Mouse (Mus musculus) embryonic facial prominence, embryonic 12.5 days (tissue): ENCODE measurements at regions not wholly inside any gene's neighbourhood (a gene's known extent, or its start where the extent isn't known, plus 50 kb on each side); places are given as distances from the start of the nearest gene placed in this dataset.

Experiments
- ATAC-seq: fragments of 200-750 bp; cut with Nextera tagmentation; 2 replicates; pipeline ENCODE4 v1.8.0; 2017; ENCODE audit not compliant: insufficient number of reproducible peaks, insufficient read depth, low FRiP score, low TSS enrichment
- H3K27ac ChIP-seq: fragments of 300-500 bp; sonication (generic); 2 replicates; pipeline ENCODE4 v1.5.1; 2016; ENCODE audit warnings: mild to moderate bottlenecking
- H3K27me3 ChIP-seq: fragments of 300-500 bp; sonication (generic); 2 replicates; pipeline ENCODE4 v1.6.1; 2016; ENCODE audit warnings: mild to moderate bottlenecking, moderate library complexity
- H3K36me3 ChIP-seq: fragments of 300-500 bp; sonication (generic); 2 replicates; pipeline ENCODE4 v1.6.1; 2016; ENCODE audit warnings: mild to moderate bottlenecking
- H3K4me1 ChIP-seq: fragments of 300-500 bp; sonication (generic); 2 replicates; pipeline ENCODE4 v1.6.1; 2016
- H3K4me2 ChIP-seq: fragments of 300-500 bp; sonication (generic); replicated peaks from 2 replicates; pipeline ENCODE4 v1.6.1; 2016; ENCODE audit warnings: mild to moderate bottlenecking, moderate library complexity
- H3K4me3 ChIP-seq: fragments of 300-500 bp; sonication (generic); 2 replicates; pipeline ENCODE4 v1.5.1; 2016; ENCODE audit warnings: mild to moderate bottlenecking
- H3K9ac ChIP-seq: fragments of 300-500 bp; sonication (generic); 2 replicates; pipeline ENCODE4 v1.6.1; 2016; ENCODE audit warnings: mild to moderate bottlenecking, moderate library complexity
- H3K9me3 ChIP-seq: fragments of 300-500 bp; sonication (generic); 2 replicates; pipeline ENCODE4 v1.6.1; 2016; ENCODE audit warnings: mild to moderate bottlenecking, moderate library complexity
- WGBS: fragments of 180-500 bp; shearing (Covaris S2); methylation state at CpG from one replicate; pipeline ENCODE4 v1.1.7; 2016; 5-methylcytosine and 5-hydroxymethylcytosine counted together

DNA sequence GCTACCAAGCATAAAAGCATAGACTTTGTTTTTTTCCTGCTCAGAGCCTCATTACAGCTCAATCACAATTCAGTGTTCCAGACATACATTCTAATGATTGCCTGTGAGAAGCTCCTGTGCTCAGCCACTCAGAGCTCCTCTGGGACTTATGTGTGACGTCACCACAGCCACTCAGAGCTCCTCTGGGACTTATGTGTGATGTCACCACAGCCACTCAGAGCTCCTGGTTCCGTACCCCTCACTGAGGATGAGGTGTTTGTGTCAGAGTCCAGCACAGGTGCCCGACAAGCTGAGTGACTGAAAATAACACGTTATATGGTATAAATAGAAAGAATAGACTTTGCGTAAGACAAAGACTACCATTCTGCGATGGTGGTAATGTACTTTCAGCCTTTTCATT, 215.8 kb downstream of the Hhipl2 start:
- no peak for ATAC-seq
- no peaks in the 10 kb centered on the region for H3K9me3 ChIP-seq
- no peak overlapping the region for H3K27ac ChIP-seq
- no peaks in the 10 kb centered on the region for H3K27me3 ChIP-seq
- no peak overlapping the region for H3K9ac ChIP-seq
- no peak overlapping the region for H3K4me3 ChIP-seq
- H3K4me1 ChIP-seq: no peaks in the 10 kb centered on the region
- no peaks in the 10 kb centered on the region for H3K36me3 ChIP-seq
- WGBS: 84% methylated on average over 6 of the region's 6 CpGs
- H3K4me2 ChIP-seq: no peak overlapping the region

DNA sequence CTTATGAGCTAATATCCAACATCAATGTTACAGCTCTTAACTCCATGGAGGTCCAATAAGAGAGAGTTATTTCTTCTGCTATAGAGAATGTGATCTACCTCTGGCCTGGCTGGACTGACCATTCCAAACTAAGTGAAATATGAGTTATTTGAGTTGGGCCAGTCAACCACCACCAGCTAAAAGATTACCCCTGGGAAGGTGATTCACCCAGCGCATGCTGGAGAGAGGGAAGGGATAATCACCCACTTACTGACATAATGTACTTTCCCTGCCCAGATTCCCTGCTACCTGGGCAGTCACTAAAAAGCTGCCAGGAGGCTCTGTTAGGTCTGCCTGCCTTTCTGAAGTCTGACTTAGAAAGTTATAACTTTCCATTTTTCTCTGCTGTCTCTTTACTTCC, 216.8 kb downstream of the Hhipl2 start:
- no peaks in the 10 kb centered on the region for H3K9me3 ChIP-seq
- no peaks in the 10 kb centered on the region for H3K36me3 ChIP-seq
- no peak overlapping the region for H3K27ac ChIP-seq
- H3K27me3 ChIP-seq: no peaks in the 10 kb centered on the region
- no peak overlapping the region for H3K4me3 ChIP-seq
- whole genome bisulfite sequencing: 81% methylated on average over 1 of the region's 1 CpGs
- no peaks in the 10 kb centered on the region for H3K4me1 ChIP-seq
- ATAC-seq: no peak
- H3K4me2 ChIP-seq: no peak overlapping the region
- H3K9ac ChIP-seq: no peak overlapping the region

DNA sequence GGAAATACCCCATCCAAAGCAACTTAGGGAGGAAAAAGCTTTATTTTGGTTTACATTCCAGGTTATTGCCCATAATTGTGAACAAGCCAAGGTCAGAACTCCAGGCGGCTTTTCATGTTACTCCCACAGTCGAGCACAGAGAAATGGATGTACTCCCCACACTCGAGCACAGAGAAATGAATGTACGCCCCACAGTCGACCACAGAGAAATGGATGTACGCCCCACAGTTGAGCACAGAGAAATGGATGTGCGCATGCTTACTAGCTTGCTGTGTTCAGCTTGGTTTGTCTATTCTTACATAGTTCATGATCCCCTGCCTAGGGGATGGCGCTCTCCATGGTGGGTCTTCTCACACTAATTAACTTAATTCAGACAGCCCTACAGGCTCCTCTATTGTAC, 219.2 kb downstream of the Hhipl2 start:
- 93% methylated on average over 8 of the region's 8 CpGs for WGBS
- H3K9ac ChIP-seq: no peak overlapping the region
- H3K4me1 ChIP-seq: no peaks in the 10 kb centered on the region
- no peaks in the 10 kb centered on the region for H3K9me3 ChIP-seq
- H3K4me2 ChIP-seq: no peak overlapping the region
- no peaks in the 10 kb centered on the region for H3K36me3 ChIP-seq
- no peak for ATAC-seq
- H3K4me3 ChIP-seq: no peak overlapping the region
- H3K27ac ChIP-seq: no peak overlapping the region
- H3K27me3 ChIP-seq: no peaks in the 10 kb centered on the region

DNA sequence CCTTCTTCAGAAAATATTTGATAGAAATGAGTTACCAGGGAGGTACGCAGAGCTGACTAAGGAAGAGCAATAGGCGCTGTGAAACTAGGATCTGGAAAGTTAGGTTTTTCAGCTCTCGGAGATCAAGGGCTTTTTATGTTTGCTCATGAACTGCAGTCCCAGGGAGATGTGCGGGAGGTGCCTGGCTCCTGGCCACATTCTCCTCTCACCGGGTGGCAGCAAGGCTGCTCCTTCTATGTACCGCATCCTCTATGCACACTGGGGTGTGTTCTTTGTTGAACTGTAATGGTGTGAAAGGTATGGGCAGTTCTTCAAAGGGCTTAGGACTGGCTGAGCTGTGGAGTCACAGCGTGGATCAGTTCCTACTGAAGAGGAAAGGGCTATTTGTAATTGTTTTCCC, 221.3 kb downstream of the Hhipl2 start:
- H3K36me3 ChIP-seq: no peaks in the 10 kb centered on the region
- no peak for ATAC-seq
- 56% methylated on average over 7 of the region's 7 CpGs for WGBS
- no peak overlapping the region for H3K27ac ChIP-seq
- H3K4me3 ChIP-seq: no peak overlapping the region
- no peak overlapping the region for H3K4me2 ChIP-seq
- H3K27me3 ChIP-seq: no peaks in the 10 kb centered on the region
- no peaks in the 10 kb centered on the region for H3K9me3 ChIP-seq
- H3K4me1 ChIP-seq: no peaks in the 10 kb centered on the region
- no peak overlapping the region for H3K9ac ChIP-seq

DNA sequence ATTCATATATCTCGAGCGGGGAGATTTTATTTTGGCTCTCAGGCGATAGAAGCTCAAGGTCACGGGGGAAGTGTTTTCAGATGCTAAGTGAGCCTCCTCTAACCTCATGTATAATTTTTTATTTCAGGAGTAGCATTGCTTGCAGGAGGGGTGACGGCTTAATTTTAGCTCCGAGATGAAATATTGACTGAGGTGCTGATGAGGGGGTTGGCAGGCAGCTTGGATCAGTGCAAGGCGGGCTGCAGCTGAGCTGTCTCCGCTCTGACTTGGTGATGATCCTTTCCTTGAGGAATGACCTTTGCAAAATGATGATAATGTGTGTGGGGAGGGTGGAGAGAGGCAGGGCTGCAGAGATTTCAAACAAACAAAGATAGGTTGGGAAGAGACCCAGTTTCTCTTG, 222.6 kb downstream of the Hhipl2 start:
- Histone ChIP-seq H3K27ac (no peak overlapping the region), H3K4me2 (no peak overlapping the region), H3K4me3 (no peak overlapping the region), H3K9me3 (no peaks in the 10 kb centered on the region), H3K4me1 (no peaks in the 10 kb centered on the region), H3K9ac (no peak overlapping the region), H3K36me3 (no peaks in the 10 kb centered on the region), H3K27me3 (no peaks in the 10 kb centered on the region)
- ATAC-seq: no peak
- WGBS: 84% methylated on average over 8 of the region's 8 CpGs

DNA sequence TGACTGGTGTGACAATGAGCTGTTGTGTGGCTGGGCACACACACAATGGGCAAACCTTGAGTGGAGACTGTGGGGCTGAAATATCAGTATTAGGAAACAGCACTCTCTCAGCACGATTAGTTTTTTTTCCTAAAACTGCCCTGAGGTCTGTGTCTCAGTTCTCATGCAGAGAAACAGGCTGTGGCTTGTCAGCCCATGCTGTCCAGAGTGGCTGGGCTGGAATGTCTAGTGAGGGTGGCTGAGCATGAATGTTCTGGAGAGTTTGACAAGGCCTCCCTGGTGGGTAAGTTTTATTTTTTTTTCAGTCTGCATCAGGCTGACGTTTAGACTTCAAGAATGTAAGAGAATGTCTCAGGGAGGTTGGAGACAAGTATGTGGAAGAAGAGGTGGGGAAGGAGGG, 226.0 kb downstream of the Hhipl2 start:
- Histone ChIP-seq H3K4me2 (no peak overlapping the region), H3K9ac (no peak overlapping the region), H3K4me3 (no peak overlapping the region), H3K9me3 (no peaks in the 10 kb centered on the region), H3K27me3 (no peaks in the 10 kb centered on the region), H3K27ac (no peak overlapping the region), H3K36me3 (no peaks in the 10 kb centered on the region), H3K4me1 (no peaks in the 10 kb centered on the region)
- WGBS: 39% methylated on average over 2 of the region's 2 CpGs
- no peak for ATAC-seq

DNA sequence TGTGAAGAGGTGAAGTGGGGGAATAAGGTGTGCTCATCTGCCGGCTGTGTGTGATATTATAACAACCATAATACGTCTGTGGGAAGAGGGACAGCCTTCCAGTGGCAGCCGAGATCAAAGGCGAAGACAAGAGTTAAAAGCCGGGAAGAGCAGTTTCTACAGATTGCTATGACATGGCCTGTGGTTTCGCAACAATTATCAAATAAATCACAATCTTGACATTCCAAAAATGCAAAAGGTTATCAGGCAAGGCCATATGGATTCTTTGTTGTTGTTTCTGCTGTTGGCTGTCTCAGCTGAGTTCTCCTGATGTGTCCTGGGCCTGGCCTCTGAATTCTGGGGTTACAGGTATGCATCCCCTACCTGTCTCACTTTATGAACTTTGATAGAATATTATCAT, 235.9 kb downstream of the Hhipl2 start:
- Histone ChIP-seq H3K36me3 (no peaks in the 10 kb centered on the region), H3K27ac (no peak overlapping the region), H3K9me3 (no peaks in the 10 kb centered on the region), H3K4me3 (no peak overlapping the region), H3K27me3 (no peaks in the 10 kb centered on the region), H3K4me2 (no peak overlapping the region), H3K9ac (no peak overlapping the region), H3K4me1 (no peaks in the 10 kb centered on the region)
- ATAC-seq: no peak
- WGBS: 81% methylated on average over 6 of the region's 6 CpGs

DNA sequence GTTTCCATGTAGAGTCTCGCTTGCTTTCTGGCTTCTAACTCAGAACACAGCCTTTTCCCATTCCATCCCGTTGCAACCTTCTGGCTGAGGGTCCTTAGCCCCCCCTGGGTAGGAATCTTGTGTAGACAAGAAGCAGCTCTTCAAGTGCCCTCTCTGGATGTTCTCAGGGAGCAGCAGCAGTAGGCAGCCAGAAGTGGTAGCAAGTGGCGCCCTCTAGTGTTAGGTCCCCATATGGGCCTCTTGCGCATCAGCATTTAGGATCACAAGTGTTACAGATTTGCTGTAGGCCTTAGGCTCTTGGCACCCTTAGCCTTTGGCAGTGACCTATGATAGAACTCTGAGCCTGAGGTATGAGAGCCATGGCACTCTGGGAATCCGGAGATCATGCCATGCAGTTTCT, 239.0 kb downstream of the Hhipl2 start:
- Histone ChIP-seq H3K4me2 (no peak overlapping the region), H3K4me1 (no peaks in the 10 kb centered on the region), H3K27ac (no peak overlapping the region), H3K4me3 (no peak overlapping the region), H3K27me3 (no peaks in the 10 kb centered on the region), H3K9me3 (no peaks in the 10 kb centered on the region), H3K9ac (no peak overlapping the region), H3K36me3 (no peaks in the 10 kb centered on the region)
- ATAC-seq: no peak
- 47% methylated on average over 5 of the region's 5 CpGs for WGBS

DNA sequence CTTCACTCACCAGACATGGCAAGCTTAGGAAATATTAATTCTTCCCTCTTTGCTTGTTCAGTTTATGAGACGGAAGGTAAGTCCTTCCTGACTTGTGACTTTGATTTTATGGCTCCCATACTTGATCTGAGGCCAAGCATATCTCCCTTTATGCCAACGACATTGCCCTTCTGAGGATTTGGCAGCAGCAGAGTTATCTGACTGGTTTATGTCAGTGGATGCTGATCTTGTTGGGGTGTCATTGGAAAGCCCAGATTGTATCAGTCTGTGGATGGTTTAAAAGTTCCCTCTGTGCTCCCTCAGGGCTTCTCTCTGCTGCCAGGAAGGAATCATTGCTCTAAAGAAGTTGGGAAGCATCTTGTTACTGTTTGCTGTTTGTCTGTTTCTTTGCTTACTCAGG, 242.5 kb downstream of the Hhipl2 start:
- ATAC-seq: no peak
- 82% methylated on average over 2 of the region's 2 CpGs for WGBS

DNA sequence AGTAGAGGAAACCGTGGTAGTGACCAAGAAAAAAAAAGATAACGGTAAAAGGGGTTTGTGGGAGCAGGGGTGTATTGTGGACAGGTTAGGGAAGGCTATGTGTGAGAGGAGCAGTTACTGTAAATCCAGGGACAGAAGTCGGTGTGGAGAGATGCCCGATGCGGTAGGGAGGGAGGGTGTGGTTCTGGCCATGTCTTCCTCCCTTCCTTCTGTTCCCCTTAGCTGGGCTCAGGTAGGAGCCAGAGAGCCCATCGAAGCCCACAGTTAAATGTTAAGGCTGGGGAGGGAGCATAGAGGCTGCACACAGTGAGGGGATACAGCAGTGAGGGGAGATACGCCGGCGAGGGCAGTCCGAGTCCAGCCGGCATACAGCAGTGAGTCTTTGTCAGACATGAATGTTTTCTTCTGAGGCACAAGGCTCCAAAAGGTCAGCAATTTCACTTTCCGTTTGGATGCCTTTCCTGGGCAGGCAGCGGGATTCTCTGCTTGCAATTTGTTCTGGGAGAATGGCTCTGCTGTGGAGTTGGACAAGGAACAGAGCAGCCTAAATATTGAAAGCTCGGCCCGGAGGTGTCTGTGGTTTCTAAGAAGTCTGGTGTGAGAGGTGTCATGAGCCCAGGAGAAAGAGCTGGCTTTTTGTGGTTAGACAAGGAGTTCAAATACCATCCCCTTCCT, 244.5 kb downstream of the Hhipl2 start:
- Histone ChIP-seq H3K36me3 (no peaks in the 10 kb centered on the region), H3K4me3 (no peak overlapping the region), H3K27ac (no peak overlapping the region), H3K4me1 (no peaks in the 10 kb centered on the region), H3K27me3 (no peaks in the 10 kb centered on the region), H3K9me3 (0 out of 2 replicates have a peak, but pooled peaks cover 3% of the 10 kb centered on the region), H3K9ac (no peak overlapping the region), H3K4me2 (no peak overlapping the region)
- ATAC-seq: no peak
- WGBS: 68% methylated on average over 15 of the region's 15 CpGs

More for the DNA sequence above, 242.5 kb downstream of the Hhipl2 start:
- no peak overlapping the region for H3K27ac ChIP-seq
- no peak overlapping the region for H3K9ac ChIP-seq
- no peaks in the 10 kb centered on the region for H3K4me1 ChIP-seq
- no peak overlapping the region for H3K4me3 ChIP-seq
- no peaks in the 10 kb centered on the region for H3K36me3 ChIP-seq
- H3K9me3 ChIP-seq: no peaks in the 10 kb centered on the region
- no peak overlapping the region for H3K4me2 ChIP-seq
- no peaks in the 10 kb centered on the region for H3K27me3 ChIP-seq

DNA sequence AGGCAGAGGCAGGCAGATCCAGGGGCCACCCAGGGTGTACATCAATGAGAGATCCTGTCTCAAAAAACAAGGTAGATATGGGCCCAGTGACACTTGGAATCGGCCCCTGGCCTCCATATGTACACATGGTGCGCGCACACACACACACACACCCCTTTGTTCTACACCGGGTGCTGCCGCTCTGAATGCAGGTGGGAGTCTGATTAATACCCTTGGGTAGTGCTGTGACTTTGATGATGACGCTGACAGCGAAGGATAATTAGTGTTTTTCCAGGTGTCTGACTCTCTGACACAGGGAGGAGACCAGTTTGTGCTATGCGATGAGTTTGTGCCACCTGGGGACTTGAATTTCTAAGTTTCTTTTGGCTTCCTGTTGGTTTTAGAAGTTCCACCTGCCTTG, 251.3 kb downstream of the Hhipl2 start:
- Histone ChIP-seq H3K27me3 (no peaks in the 10 kb centered on the region; the same call in 1 of the 2 replicates), H3K4me3 (no peak overlapping the region), H3K9ac (no peak overlapping the region), H3K4me1 (no peaks in the 10 kb centered on the region; the same call in 1 of the 2 replicates), H3K27ac (no peak overlapping the region), H3K9me3 (0 out of 2 replicates have a peak, but pooled peaks cover 3% of the 10 kb centered on the region), H3K36me3 (no peaks in the 10 kb centered on the region), H3K4me2 (no peak overlapping the region)
- no peak for ATAC-seq
- 69% methylated on average over 8 of the region's 8 CpGs for WGBS

DNA sequence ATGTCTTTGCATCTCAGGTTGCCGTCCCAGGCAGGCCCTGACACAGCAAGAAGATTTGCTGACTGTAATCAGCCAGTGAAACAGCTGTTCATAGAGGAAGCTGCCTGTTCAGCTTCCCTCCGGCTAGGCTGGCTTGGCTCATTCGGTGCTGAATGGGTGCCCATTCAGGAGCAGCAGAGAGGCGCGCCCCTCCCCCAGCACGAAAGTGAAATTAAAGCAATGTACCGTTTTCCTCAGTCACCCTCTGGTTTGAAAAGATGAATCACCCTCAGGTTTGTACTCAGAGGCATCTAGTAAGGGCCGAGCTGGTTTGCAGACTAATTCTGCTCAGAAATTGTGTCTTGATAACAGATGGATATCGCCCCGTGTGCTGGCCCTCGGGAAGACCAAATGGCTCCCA, 251.7 kb downstream of the Hhipl2 start:
- H3K9ac ChIP-seq: no peak overlapping the region
- no peaks in the 10 kb centered on the region for H3K36me3 ChIP-seq
- no peaks in the 10 kb centered on the region; the same call in 1 of the 2 replicates for H3K4me1 ChIP-seq
- no peak overlapping the region for H3K4me2 ChIP-seq
- no peak overlapping the region for H3K27ac ChIP-seq
- 51% methylated on average over 11 of the region's 11 CpGs for WGBS
- no peaks in the 10 kb centered on the region; the same call in 1 of the 2 replicates for H3K27me3 ChIP-seq
- H3K9me3 ChIP-seq: 0 out of 2 replicates have a peak, but pooled peaks cover 3% of the 10 kb centered on the region
- H3K4me3 ChIP-seq: no peak overlapping the region
- ATAC-seq: no peak
